11 mouse cellular contexts compared by ENCODE assay signal in genomic region chr11:75420810-75421374, GRCm38 (mm10). TPM values are rescaled to one million over a fixed set of nuclear protein-coding genes. Genes with fewer than 3 reads are reported as not detected.
DNase-seq lines count a peak whose midpoint lies in the region; ATAC-seq lines count a peak whose summit lies in the region.
"Had no signal": no experiment of that assay in that cellular context is flagged by ENCODE, and none has a peak within 500 bp of the region (broad histone marks: within the 10 kb centered on the region; RNA-seq: fewer than 3 reads in every experiment).

No protein-coding gene starts in this region.

- H3K36me3 ChIP-seq in heart, embryonic 13.5 days: peaks cover 2% of the 10 kb centered on the region; the same call in 1 of the 2 replicates
- H3K36me3 ChIP-seq in midbrain, embryonic 10.5 days: no peaks in the 10 kb centered on the region
- H3K36me3 ChIP-seq in midbrain, embryonic 16.5 days (ENCODE audit: control insufficient read depth, insufficient read depth, low read length): no peaks in the 10 kb centered on the region
- peaks cover 19% of the 10 kb centered on the region for H3K36me3 ChIP-seq in limb, embryonic 12.5 days
- no peaks in the 10 kb centered on the region for H3K36me3 ChIP-seq in neural tube, embryonic 11.5 days (ENCODE audit: control insufficient read depth, insufficient read depth, low read length)
- H3K36me3 ChIP-seq: forebrain, embryonic 15.5 days had no signal

- ATAC-seq in heart, embryonic 13.5 days (ENCODE audit: extremely low read depth, insufficient number of reproducible peaks, low FRiP score, low TSS enrichment): no peak
- no peak for ATAC-seq in midbrain, embryonic 16.5 days
- peak; percentile 8; the same call in 1 of the 2 replicates for ATAC-seq in limb, embryonic 12.5 days (ENCODE audit: insufficient number of reproducible peaks, insufficient read depth, low FRiP score, low TSS enrichment, low read depth)
- ATAC-seq in neural tube, embryonic 11.5 days (ENCODE audit: insufficient read depth, low FRiP score, low TSS enrichment): no peak
- ATAC-seq: forebrain, embryonic 15.5 days had no signal

- H3K27ac ChIP-seq in heart, embryonic 13.5 days (replicated peaks): no peak overlapping the region
- peak overlapping the region; percentile 75 for H3K27ac ChIP-seq in midbrain, embryonic 10.5 days (replicated peaks)
- H3K27ac ChIP-seq in midbrain, embryonic 16.5 days (ENCODE audit: low read length): no peak overlapping the region
- H3K27ac ChIP-seq in limb, embryonic 12.5 days: peak overlapping the region; percentile 76
- H3K27ac ChIP-seq in neural tube, embryonic 11.5 days (ENCODE audit: low read depth, low read length): no peak overlapping the region
- H3K27ac ChIP-seq: forebrain, embryonic 15.5 days had no signal

- no peak overlapping the region for H3K4me3 ChIP-seq in heart, embryonic 13.5 days
- no peak overlapping the region for H3K4me3 ChIP-seq in midbrain, embryonic 10.5 days
- no peak overlapping the region for H3K4me3 ChIP-seq in midbrain, embryonic 16.5 days (ENCODE audit: low read depth, low read length)
- peak overlapping the region; percentile 47 for H3K4me3 ChIP-seq in limb, embryonic 12.5 days (replicated peaks)
- H3K4me3 ChIP-seq in neural tube, embryonic 11.5 days (ENCODE audit: low read depth, low read length): no peak overlapping the region
- H3K4me3 ChIP-seq: forebrain, embryonic 15.5 days had no signal

- WGBS in heart, embryonic 13.5 days: 59% methylated on average over 5 of the region's 5 CpGs
- 67% methylated on average over 5 of the region's 5 CpGs for WGBS in midbrain, embryonic 10.5 days
- 76% methylated on average over 5 of the region's 5 CpGs for WGBS in midbrain, embryonic 16.5 days
- 46% methylated on average over 5 of the region's 5 CpGs for WGBS in limb, embryonic 12.5 days
- 66% methylated on average over 5 of the region's 5 CpGs for WGBS in neural tube, embryonic 11.5 days

- DNase-seq in heart, postnatal 4 days: no peak
- DNase-seq in midbrain, embryonic 10.5 days (ENCODE audit: low spot score): no peak
- peak; percentile 20 for DNase-seq in neural tube, embryonic 11.5 days (ENCODE audit: low spot score)
- DNase-seq in cerebellum, adult 9-11 months: no peak
- no peak for DNase-seq in lung, postnatal 4 days
- DNase-seq: spleen, adult 18-20 months had no signal

- H3K4me2 ChIP-seq in heart, embryonic 13.5 days: peak overlapping the region; percentile 61; the same call in 1 of the 2 replicates
- no peak overlapping the region for H3K4me2 ChIP-seq in midbrain, embryonic 16.5 days (ENCODE audit: low read length)
- H3K4me2 ChIP-seq in limb, embryonic 12.5 days: peak overlapping the region; percentile 68
- H3K4me2 ChIP-seq in neural tube, embryonic 11.5 days (ENCODE audit: low read depth): peak overlapping the region; percentile 40; the same call in 1 of the 2 replicates
- H3K4me2 ChIP-seq: forebrain, embryonic 15.5 days had no signal

- peaks cover 18% of the 10 kb centered on the region for H3K4me1 ChIP-seq in heart, embryonic 13.5 days
- peaks cover 25% of the 10 kb centered on the region for H3K4me1 ChIP-seq in midbrain, embryonic 10.5 days
- H3K4me1 ChIP-seq in midbrain, embryonic 16.5 days (ENCODE audit: control insufficient read depth, insufficient read depth, low read length): no peaks in the 10 kb centered on the region
- H3K4me1 ChIP-seq in limb, embryonic 12.5 days (replicated peaks): peaks cover 18% of the 10 kb centered on the region
- H3K4me1 ChIP-seq in neural tube, embryonic 11.5 days (ENCODE audit: control insufficient read depth, insufficient read depth, low read length): peaks cover 10% of the 10 kb centered on the region
- H3K4me1 ChIP-seq: forebrain, embryonic 15.5 days had no signal

- H3K27me3 ChIP-seq in heart, embryonic 13.5 days (replicated peaks): no peaks in the 10 kb centered on the region
- no peaks in the 10 kb centered on the region for H3K27me3 ChIP-seq in midbrain, embryonic 10.5 days (ENCODE audit: low read depth, poor library complexity, severe bottlenecking)
- H3K27me3 ChIP-seq in midbrain, embryonic 16.5 days (ENCODE audit: control insufficient read depth, insufficient read depth, low read depth, low read length): no peaks in the 10 kb centered on the region
- H3K27me3 ChIP-seq in limb, embryonic 12.5 days: no peaks in the 10 kb centered on the region
- no peaks in the 10 kb centered on the region for H3K27me3 ChIP-seq in neural tube, embryonic 11.5 days (ENCODE audit: control insufficient read depth, insufficient read depth, low read length)
- H3K27me3 ChIP-seq: forebrain, embryonic 15.5 days had no signal

- H3K9ac ChIP-seq in heart, embryonic 13.5 days: 0 out of 2 replicates have a peak overlapping the region, but pooled peaks have one; percentile 10
- H3K9ac ChIP-seq in midbrain, embryonic 16.5 days (ENCODE audit: low read depth, low read length): no peak overlapping the region
- peak overlapping the region; percentile 54 for H3K9ac ChIP-seq in limb, embryonic 12.5 days (replicated peaks)
- H3K9ac ChIP-seq in neural tube, embryonic 11.5 days (ENCODE audit: low read length): no peak overlapping the region
- H3K9ac ChIP-seq: forebrain, embryonic 15.5 days had no signal

- no peaks in the 10 kb centered on the region for H3K9me3 ChIP-seq in heart, embryonic 13.5 days
- no peaks in the 10 kb centered on the region for H3K9me3 ChIP-seq in midbrain, embryonic 10.5 days (replicated peaks)
- H3K9me3 ChIP-seq in midbrain, embryonic 16.5 days (replicated peaks; ENCODE audit: control insufficient read depth, low read length, poor library complexity, severe bottlenecking): no peaks in the 10 kb centered on the region
- H3K9me3 ChIP-seq in limb, embryonic 12.5 days: no peaks in the 10 kb centered on the region
- H3K9me3 ChIP-seq in neural tube, embryonic 11.5 days (ENCODE audit: control insufficient read depth, low read length): no peaks in the 10 kb centered on the region
- H3K9me3 ChIP-seq: forebrain, embryonic 15.5 days had no signal

RNA-seq across cellular contexts. Expression of gene Serpinf1, which starts 1.6 kb away (rescaled TPM):
- 30.2 and 34.2 TPM in 2 replicates for polyA plus RNA-seq in heart, embryonic 13.5 days (2015; fragmentation: Nextera tagmentation; extraction: Ambion mirVana)
- total RNA-seq in heart, postnatal 4 days (2021): 10 to 100 TPM; 12.7 to 16.9 TPM
- polyA plus RNA-seq in midbrain, embryonic 10.5 days (2016; fragmentation: Nextera tagmentation; extraction: Ambion mirVana): 69.6 and 70.2 TPM in 2 replicates
- polyA plus RNA-seq in midbrain, embryonic 16.5 days (2015; fragmentation: Nextera tagmentation; extraction: Ambion mirVana): 28.5 and 31.8 TPM in 2 replicates
- 177 and 181 TPM in 2 replicates for polyA plus RNA-seq in limb, embryonic 12.5 days (2016; fragmentation: Nextera tagmentation; extraction: Ambion mirVana)
- polyA plus RNA-seq in neural tube, embryonic 11.5 days (2014; fragmentation: Nextera tagmentation; extraction: Ambion mirVana): 84.0 and 87.0 TPM in 2 replicates

RNA-seq across cellular contexts. Expression of gene Serpinf2, which starts 18.5 kb away (rescaled TPM):
- polyA plus RNA-seq in heart, embryonic 13.5 days (2015; fragmentation: Nextera tagmentation; extraction: Ambion mirVana): 1.5 and 14.5 TPM in 2 replicates
- under 1 TPM in 1 of 2 experiments, not detected in 1; 0.11 TPM for total RNA-seq in heart, postnatal 4 days (2021)
- polyA plus RNA-seq in midbrain, embryonic 10.5 days (2016; fragmentation: Nextera tagmentation; extraction: Ambion mirVana): not detected in 2 replicates
- not detected in 2 replicates for polyA plus RNA-seq in midbrain, embryonic 16.5 days (2015; fragmentation: Nextera tagmentation; extraction: Ambion mirVana)
- 0.09 and 0.35 TPM in 2 replicates for polyA plus RNA-seq in limb, embryonic 12.5 days (2016; fragmentation: Nextera tagmentation; extraction: Ambion mirVana)
- 0.15 and 0.17 TPM in 2 replicates for polyA plus RNA-seq in neural tube, embryonic 11.5 days (2014; fragmentation: Nextera tagmentation; extraction: Ambion mirVana)
- total RNA-seq: adrenal gland, adult 18-20 months had no signal
- polyA plus RNA-seq: forebrain, embryonic 15.5 days had no signal

RNA-seq across cellular contexts. Expression of gene Wdr81, which starts 33.6 kb away (rescaled TPM):
- 3.7 and 3.8 TPM in 2 replicates for polyA plus RNA-seq in heart, embryonic 13.5 days (2015; fragmentation: Nextera tagmentation; extraction: Ambion mirVana)
- total RNA-seq in heart, postnatal 4 days (2021): 1 to 10 TPM; 5.2 to 6.0 TPM
- 5.7 and 7.5 TPM in 2 replicates for polyA plus RNA-seq in midbrain, embryonic 10.5 days (2016; fragmentation: Nextera tagmentation; extraction: Ambion mirVana)
- 7.4 and 7.6 TPM in 2 replicates for polyA plus RNA-seq in midbrain, embryonic 16.5 days (2015; fragmentation: Nextera tagmentation; extraction: Ambion mirVana)
- polyA plus RNA-seq in limb, embryonic 12.5 days (2016; fragmentation: Nextera tagmentation; extraction: Ambion mirVana): 6.8 and 7.1 TPM in 2 replicates
- polyA plus RNA-seq in neural tube, embryonic 11.5 days (2014; fragmentation: Nextera tagmentation; extraction: Ambion mirVana): 5.3 and 6.2 TPM in 2 replicates

RNA-seq across cellular contexts. Expression of gene Tlcd2, which starts 40.6 kb away (rescaled TPM):
- 11.4 and 13.5 TPM in 2 replicates for polyA plus RNA-seq in heart, embryonic 13.5 days (2015; fragmentation: Nextera tagmentation; extraction: Ambion mirVana)
- total RNA-seq in heart, postnatal 4 days (2021): 1 to 10 TPM; 6.1 to 6.7 TPM
- polyA plus RNA-seq in midbrain, embryonic 10.5 days (2016; fragmentation: Nextera tagmentation; extraction: Ambion mirVana): 10.2 and 10.6 TPM in 2 replicates
- polyA plus RNA-seq in midbrain, embryonic 16.5 days (2015; fragmentation: Nextera tagmentation; extraction: Ambion mirVana): 1.9 TPM in 2 replicates
- polyA plus RNA-seq in limb, embryonic 12.5 days (2016; fragmentation: Nextera tagmentation; extraction: Ambion mirVana): 15.6 and 17.5 TPM in 2 replicates
- polyA plus RNA-seq in neural tube, embryonic 11.5 days (2014; fragmentation: Nextera tagmentation; extraction: Ambion mirVana): 8.7 and 11.0 TPM in 2 replicates

Comparison
In these comparisons a context has a peak if more than half of its experiments do, and no peak if none do; other contexts are left out.
1. H3K27ac ChIP-seq: peak in midbrain, embryonic 10.5 days (single experiment) and limb, embryonic 12.5 days (single experiment); none in heart, embryonic 13.5 days (single experiment), midbrain, embryonic 16.5 days (single experiment) and neural tube, embryonic 11.5 days (single experiment).
2. H3K9ac ChIP-seq: peak in heart, embryonic 13.5 days (single experiment) and limb, embryonic 12.5 days (single experiment); none in midbrain, embryonic 16.5 days (single experiment) and neural tube, embryonic 11.5 days (single experiment).